In the genomic region with DNA sequence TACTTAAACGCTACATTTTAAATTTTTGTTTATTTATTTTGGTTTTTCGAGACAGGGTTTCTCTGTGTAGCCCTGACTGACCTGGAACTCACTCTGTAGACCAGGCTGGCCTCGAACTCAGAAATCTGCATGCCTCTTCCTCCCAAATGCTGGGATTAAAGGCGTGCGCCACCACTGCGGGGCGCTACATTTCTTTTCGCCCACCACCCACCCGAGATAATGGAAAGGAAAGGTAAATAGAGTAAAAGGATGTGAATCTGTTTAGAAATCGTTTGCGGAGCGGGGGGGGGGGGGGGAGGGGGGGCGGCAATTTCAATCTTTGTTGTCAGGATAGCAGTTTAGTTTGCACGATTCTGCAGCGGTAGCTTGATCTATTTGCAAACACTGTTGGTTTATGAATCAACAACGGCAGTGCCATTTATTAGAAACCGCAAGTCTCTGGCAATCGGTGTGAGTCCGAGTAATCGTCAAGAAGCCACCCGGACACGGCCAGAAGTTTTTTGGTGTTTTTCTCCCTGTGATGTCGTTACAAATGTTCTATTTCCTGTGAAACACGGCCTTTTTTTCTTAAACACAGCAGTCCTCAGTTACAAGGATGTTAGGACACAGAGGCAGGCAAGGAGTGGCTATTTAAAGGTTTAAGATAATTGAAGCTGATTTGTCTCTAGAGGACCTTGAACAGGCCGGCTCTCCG, we compare ENCODE assay signal across 8 mouse cellular contexts. TPM values are rescaled to one million over a fixed set of nuclear protein-coding genes. Genes with fewer than 3 reads are reported as not detected.
DNase-seq lines count a peak whose midpoint lies in the region; ATAC-seq lines count a peak whose summit lies in the region.

No protein-coding gene starts in this region.

- H3K27ac ChIP-seq in limb, embryonic 13.5 days, result peak overlapping the region; percentile 83
- peak overlapping the region; percentile 77 for H3K27ac ChIP-seq in midbrain, embryonic 16.5 days (ENCODE audit: low read length)

- peak overlapping the region; percentile 42 for H3K4me3 ChIP-seq in limb, embryonic 13.5 days
- peak overlapping the region; percentile 30 for H3K4me3 ChIP-seq in midbrain, embryonic 16.5 days (ENCODE audit: low read depth, low read length)

- H3K36me3 ChIP-seq in limb, embryonic 13.5 days, result no peaks in the 10 kb centered on the region
- no peaks in the 10 kb centered on the region for H3K36me3 ChIP-seq in midbrain, embryonic 16.5 days (ENCODE audit: control insufficient read depth, insufficient read depth, low read length)

- peak overlapping the region; percentile 53; the same call in 1 of the 2 replicates for H3K9ac ChIP-seq in limb, embryonic 13.5 days
- H3K9ac ChIP-seq in midbrain, embryonic 16.5 days (ENCODE audit: low read depth, low read length), result peak overlapping the region; percentile 30; the same call in 1 of the 2 replicates

- peak; percentile 1; the same call in 1 of the 2 replicates for ATAC-seq in limb, embryonic 13.5 days (ENCODE audit: low FRiP score, low read depth)
- ATAC-seq in midbrain, embryonic 16.5 days, result no peak

- H3K4me2 ChIP-seq in limb, embryonic 13.5 days (replicated peaks), result peak overlapping the region; percentile 69
- peak overlapping the region; percentile 51 for H3K4me2 ChIP-seq in midbrain, embryonic 16.5 days (ENCODE audit: low read length)

- intact Hi-C loops in heart, postnatal 10 days (cut with DNase I), result loop anchor here (2.0 kb wide), 1 partner anchor 13 kb away; no protein-coding TSS in a partner anchor

- DNase-seq in 3T3-L1 (ENCODE audit: low read depth, low spot score) (peak; percentile 53), MEL-GATA-1-ER (ENCODE audit: extremely low read depth, low read depth) (peak; percentile 68)
- peak; percentile 57 for DNase-seq in embryo, embryonic 11 days
- peak; percentile 54 to 56 for DNase-seq in heart, postnatal 10 days
- peak; percentile 69 for DNase-seq in thymus, postnatal 0 days (ENCODE audit: low spot score)
- no peak for DNase-seq in urinary bladder, postnatal 10 days (ENCODE audit: low spot score)

- 5% methylated on average over 26 of the region's 26 CpGs for WGBS in limb, embryonic 13.5 days
- WGBS in midbrain, embryonic 16.5 days, result 4% methylated on average over 24 of the region's 26 CpGs

- H3K27me3 ChIP-seq in limb, embryonic 13.5 days, result 0 out of 2 replicates have a peak, but pooled peaks cover 12% of the 10 kb centered on the region
- no peaks in the 10 kb centered on the region; the same call in 1 of the 2 replicates for H3K27me3 ChIP-seq in midbrain, embryonic 16.5 days (ENCODE audit: control insufficient read depth, insufficient read depth, low read depth, low read length)

- no peaks in the 10 kb centered on the region for H3K9me3 ChIP-seq in limb, embryonic 13.5 days
- H3K9me3 ChIP-seq in midbrain, embryonic 16.5 days (replicated peaks; ENCODE audit: control insufficient read depth, low read length, poor library complexity, severe bottlenecking), result no peaks in the 10 kb centered on the region

- peaks cover 11% of the 10 kb centered on the region; the same call in 1 of the 2 replicates for H3K4me1 ChIP-seq in limb, embryonic 13.5 days
- H3K4me1 ChIP-seq in midbrain, embryonic 16.5 days (ENCODE audit: control insufficient read depth, insufficient read depth, low read length), result peaks cover 3% of the 10 kb centered on the region; the same call in 1 of the 2 replicates

RNA-seq across cellular contexts. Expression of a gene that starts 35.6 kb away (rescaled TPM):
- total RNA-seq in heart, postnatal 10 days (2021), result not detected
- not detected in 2 replicates for polyA plus RNA-seq in limb, embryonic 13.5 days (2015; fragmentation: Nextera tagmentation; extraction: Ambion mirVana)
- polyA plus RNA-seq in midbrain, embryonic 16.5 days (2015; fragmentation: Nextera tagmentation; extraction: Ambion mirVana), result not detected in 2 replicates
- 0.46 and 0.55 TPM in 2 replicates for polyA plus RNA-seq in thymus, postnatal 0 days (2015; fragmentation: Nextera tagmentation; extraction: Ambion mirVana)

RNA-seq across cellular contexts. Expression of a gene that starts 37.2 kb away (rescaled TPM):
- total RNA-seq in heart, postnatal 10 days (2021), result 100 to 1,000 TPM; 149 to 172 TPM
- 10.3 and 10.6 TPM in 2 replicates for polyA plus RNA-seq in limb, embryonic 13.5 days (2015; fragmentation: Nextera tagmentation; extraction: Ambion mirVana)
- polyA plus RNA-seq in midbrain, embryonic 16.5 days (2015; fragmentation: Nextera tagmentation; extraction: Ambion mirVana), result 1.8 and 2.4 TPM in 2 replicates
- polyA plus RNA-seq in thymus, postnatal 0 days (2015; fragmentation: Nextera tagmentation; extraction: Ambion mirVana), result 0.13 and 0.18 TPM in 2 replicates
